Mouse (Mus musculus) kidney, adult 2 months (tissue): ENCODE data around the gene Dpy19l3.

Experiments used
- CTCF ChIP-seq: fragments of 200-500 bp; conservative IDR thresholded peaks from 2 replicates; pipeline ENCODE4 v1.5.1; 2011; ENCODE audit warnings: low read depth, mild to moderate bottlenecking, control low read depth, low read length, moderate library complexity, mixed read lengths; ENCODE audit not compliant: insufficient read depth, insufficient read length
- POLR2A ChIP-seq: fragments of 200-500 bp; IDR thresholded peaks from one replicate; pipeline ENCODE4 v1.6.1; 2011; ENCODE audit warnings: low read depth, low read length, control low read depth

- TF ChIP-seq CTCF (no peak), POLR2A (no peak)
Measured at GRCm38 (mm10) chr7:35741858-35742257, 12.4 kb downstream of the Dpy19l3 start.
